Mouse (Mus musculus) kidney, postnatal 14 days (tissue): ENCODE results near the gene Hamp2.
"Not testable (repeated sequence)": the region's sequence is repeated elsewhere in the genome, so short reads cannot be mapped to it uniquely, and the experiment has no call there.

Experiments used
- DNase-seq: peaks from one replicate; pipeline ENCODE4 v3.0.0; 2022; ENCODE audit warnings: mixed read lengths

The Hamp2 gene

GRCm38 (mm10) chr7:30924581-30924980 lies at the start of gene Hamp2:
Gene Hamp2 (minus strand): TSS chr7:30924681.
- DNase-seq, result not testable (repeated sequence)

- DNase-seq, result peak; percentile 92
These were observed 49.2 kb upstream of the Hamp2 start, which contains the start of gene Fam187b for GRCm38 (mm10) chr7:30973501-30974289. Gene Fam187b (plus strand): TSS chr7:30973790.

GRCm38 (mm10) chr7:30973251-30973500 lies 48.7 kb upstream of the Hamp2 start, which contains the start of gene Lsr:
Gene Lsr (minus strand): TSS chr7:30973464.
- DNase-seq, result no peak

- no peak for DNase-seq
These were observed 48.2 kb upstream of the Hamp2 start for GRCm38 (mm10) chr7:30972426-30973250.

GRCm38 (mm10) chr7:30971901-30972300 lies 47.4 kb upstream of the Hamp2 start:
- DNase-seq, result no peak

GRCm38 (mm10) chr7:30969174-30969573 lies 44.7 kb upstream of the Hamp2 start:
- no peak for DNase-seq

- DNase-seq, result no peak
These were observed 44.1 kb upstream of the Hamp2 start for GRCm38 (mm10) chr7:30968611-30969010.

GRCm38 (mm10) chr7:30966657-30967056 lies 42.2 kb upstream of the Hamp2 start:
- DNase-seq, result no peak

- DNase-seq, result no peak
These were observed 41.2 kb upstream of the Hamp2 start for GRCm38 (mm10) chr7:30965677-30966076.

GRCm38 (mm10) chr7:30964366-30964765 lies 39.9 kb upstream of the Hamp2 start:
- DNase-seq, result no peak

GRCm38 (mm10) chr7:30962862-30963261 lies 38.4 kb upstream of the Hamp2 start:
- DNase-seq, result no peak

- DNase-seq, result no peak
These were observed 35.4 kb upstream of the Hamp2 start for GRCm38 (mm10) chr7:30959786-30960349.

- no peak for DNase-seq
These were observed 34.5 kb upstream of the Hamp2 start for GRCm38 (mm10) chr7:30958866-30959487.

GRCm38 (mm10) chr7:30958109-30958865 lies 33.8 kb upstream of the Hamp2 start:
- DNase-seq, result peak; percentile 29

GRCm38 (mm10) chr7:30957367-30957783 lies 32.9 kb upstream of the Hamp2 start:
- DNase-seq, result peak; percentile 95

- peak; percentile 89 for DNase-seq
These were observed 32.4 kb upstream of the Hamp2 start, which contains the start of gene Usf2 for GRCm38 (mm10) chr7:30956756-30957366. Gene Usf2 (minus strand): TSS chr7:30956803.

- peak; percentile 69 for DNase-seq
These were observed 31.9 kb upstream of the Hamp2 start for GRCm38 (mm10) chr7:30956357-30956751.

GRCm38 (mm10) chr7:30955584-30956356 lies 31.3 kb upstream of the Hamp2 start:
- DNase-seq, result peak; percentile 93

- no peak for DNase-seq
These were observed 30.6 kb upstream of the Hamp2 start for GRCm38 (mm10) chr7:30954971-30955520.

- no peak for DNase-seq
These were observed 29.6 kb upstream of the Hamp2 start for GRCm38 (mm10) chr7:30954036-30954435.

- no peak for DNase-seq
These were observed 29.0 kb upstream of the Hamp2 start for GRCm38 (mm10) chr7:30953459-30953858.
